Mouse (Mus musculus) liver, embryonic 11.5 days (tissue): ENCODE data around the gene Paxx. TPM values are rescaled to one million over a fixed set of nuclear protein-coding genes. Genes with fewer than 3 reads are reported as not detected.
A peak's percentile ranks its signal among the peaks of the same experiment; 100 is the strongest.

Experiments used
- ATAC-seq: fragments of 200-750 bp; cut with Nextera tagmentation; replicated peaks from 2 replicates; pipeline ENCODE4 v1.8.0; 2017; ENCODE audit warnings: moderate number of reproducible peaks, mild to moderate bottlenecking, moderate TSS enrichment, moderate library complexity; ENCODE audit not compliant: low FRiP score
- DNase-seq: peaks from one replicate; pipeline ENCODE4 v3.0.0-alpha.2; 2017; ENCODE audit warnings: low spot score
- H3K27ac ChIP-seq: fragments of 300-500 bp; sonication (generic); 2 replicates; pipeline ENCODE4 v1.5.1; 2014; ENCODE audit warnings: mild to moderate bottlenecking, low read depth, low read length, control low read depth
- H3K27me3 ChIP-seq: fragments of 300-500 bp; sonication (generic); replicated peaks from 2 replicates; pipeline ENCODE4 v1.6.1; 2014; ENCODE audit warnings: low read length, mixed read lengths; ENCODE audit not compliant: control insufficient read depth, insufficient read depth
- H3K36me3 ChIP-seq: fragments of 300-500 bp; sonication (generic); 2 replicates; pipeline ENCODE4 v1.6.1; 2014; ENCODE audit warnings: mild to moderate bottlenecking, low read length, moderate library complexity, mixed read lengths; ENCODE audit not compliant: control insufficient read depth, insufficient read depth
- H3K4me1 ChIP-seq: fragments of 300-500 bp; sonication (generic); replicated peaks from 2 replicates; pipeline ENCODE4 v1.6.1; 2014; ENCODE audit warnings: low read length, mixed read lengths; ENCODE audit not compliant: control insufficient read depth, insufficient read depth
- H3K4me2 ChIP-seq: fragments of 300-500 bp; sonication (generic); 2 replicates; pipeline ENCODE4 v1.6.1; 2014; ENCODE audit warnings: mild to moderate bottlenecking, control low read depth, moderate library complexity
- H3K4me3 ChIP-seq: fragments of 300-500 bp; sonication (generic); 2 replicates; pipeline ENCODE4 v1.5.1; 2014; ENCODE audit warnings: low read depth, low read length, control low read depth
- H3K9ac ChIP-seq: fragments of 300-500 bp; sonication (generic); 2 replicates; pipeline ENCODE4 v1.6.1; 2014; ENCODE audit warnings: low read depth, low read length, control low read depth
- H3K9me3 ChIP-seq: fragments of 300-500 bp; sonication (generic); 2 replicates; pipeline ENCODE4 v1.6.1; 2016; ENCODE audit warnings: low read length, inconsistent platforms, mixed read lengths; ENCODE audit not compliant: control insufficient read depth
- WGBS: fragments of 180-500 bp; shearing (Covaris S2); extraction: QIAGEN DNeasy Blood & Tissue Kit; methylation state at CpG from one replicate; pipeline ENCODE4 v1.1.7; 2014; 5-methylcytosine and 5-hydroxymethylcytosine counted together
- polyA plus RNA-seq: library from polyadenylated mRNA; unstranded; fragments of >200 nt; fragmentation: Nextera tagmentation; extraction: Ambion mirVana; gene quantifications from 2 replicates; pipeline ENCODE4 v1.2.1, GENCODE M21; 2014

Gene Paxx
- 9.2 and 14.3 TPM in 2 replicates for polyA plus RNA-seq

GRCm38 (mm10) chr2:25460551-25461309, at the start of gene Paxx:
Paxx (minus strand) TSS chr2:25461094.
- Histone ChIP-seq H3K4me1 (peaks cover 14% of the 10 kb centered on the region), H3K4me3 (peak within 1 kb of the TSS; percentile 81), H3K27me3 (no peaks in the 10 kb centered on the region), H3K4me2 (peak within 1 kb of the TSS; percentile 98), H3K9me3 (no peaks in the 10 kb centered on the region), H3K9ac (peak within 1 kb of the TSS; percentile 82), H3K36me3 (no peaks in the 10 kb centered on the region), H3K27ac (peak within 1 kb of the TSS; percentile 79)
- WGBS: under 1% methylated on average over 48 of the region's 48 CpGs
- DNase-seq: peak; percentile 85
- peak; percentile 89 for ATAC-seq

DNA sequence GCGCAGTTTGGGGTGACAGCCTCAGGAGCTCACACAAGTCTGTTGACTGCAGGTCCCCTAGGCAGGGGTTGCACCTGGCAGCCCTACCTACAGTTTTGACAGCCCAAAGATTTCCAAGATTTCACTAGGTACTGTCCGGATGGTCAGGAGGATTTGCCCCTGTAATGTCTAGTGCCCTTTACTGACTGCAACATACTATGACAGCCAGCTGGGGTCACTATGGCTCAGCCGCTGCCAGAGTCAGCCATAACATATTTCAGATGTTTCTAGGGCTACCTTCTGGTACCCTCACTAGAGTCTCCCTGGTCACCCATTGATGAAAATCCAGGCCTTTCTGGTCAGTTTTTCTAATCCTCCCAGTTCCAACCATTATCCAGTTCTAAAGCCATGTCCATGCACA, 49.0 kb upstream of the Paxx start:
- H3K27ac ChIP-seq: no peak overlapping the region
- H3K4me2 ChIP-seq: no peak overlapping the region
- no peak for DNase-seq
- no peaks in the 10 kb centered on the region; the same call in 1 of the 2 replicates for H3K36me3 ChIP-seq
- no peaks in the 10 kb centered on the region for H3K27me3 ChIP-seq
- no peaks in the 10 kb centered on the region for H3K9me3 ChIP-seq
- ATAC-seq: no peak
- no peak overlapping the region for H3K9ac ChIP-seq
- 77% methylated on average over 3 of the region's 3 CpGs for WGBS
- no peaks in the 10 kb centered on the region for H3K4me1 ChIP-seq
- H3K4me3 ChIP-seq: no peak overlapping the region

- 44% methylated on average over 5 of the region's 5 CpGs for WGBS
- ATAC-seq (no peak), DNase-seq (no peak)
- Histone ChIP-seq H3K27ac (no peak overlapping the region), H3K9ac (no peak overlapping the region), H3K4me2 (no peak overlapping the region), H3K27me3 (no peaks in the 10 kb centered on the region), H3K36me3 (peaks cover 7% of the 10 kb centered on the region), H3K4me3 (no peak overlapping the region), H3K4me1 (peaks cover 16% of the 10 kb centered on the region), H3K9me3 (no peaks in the 10 kb centered on the region)
Measured at GRCm38 (mm10) chr2:25506964-25507363, 46.1 kb upstream of the Paxx start.

DNA sequence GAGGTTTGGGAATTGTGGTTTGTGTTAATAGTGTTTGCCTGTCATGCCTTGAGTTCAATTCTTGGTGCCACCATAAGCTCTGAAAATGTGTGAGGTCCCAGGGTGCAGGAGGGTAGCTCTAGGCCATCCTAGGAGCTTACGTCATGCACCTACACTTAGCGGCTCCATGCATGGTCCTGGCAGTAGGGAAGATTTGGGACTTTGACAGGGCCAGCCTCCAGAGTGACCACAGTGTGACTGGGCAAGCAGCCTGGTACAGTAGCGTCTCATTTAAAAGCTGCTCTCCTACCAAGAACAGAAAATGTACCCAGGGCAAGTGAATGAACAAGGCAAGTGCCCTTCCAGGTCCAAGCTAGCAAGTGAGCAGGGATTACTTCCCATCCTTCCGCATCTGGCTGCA, 45.0 kb upstream of the Paxx start:
- no peak overlapping the region for H3K4me2 ChIP-seq
- H3K9me3 ChIP-seq: no peaks in the 10 kb centered on the region
- no peak overlapping the region for H3K27ac ChIP-seq
- H3K36me3 ChIP-seq: peaks cover 7% of the 10 kb centered on the region
- H3K27me3 ChIP-seq: no peaks in the 10 kb centered on the region
- ATAC-seq (no peak), DNase-seq (no peak)
- H3K4me1 ChIP-seq: peaks cover 23% of the 10 kb centered on the region
- no peak overlapping the region for H3K9ac ChIP-seq
- H3K4me3 ChIP-seq: no peak overlapping the region
- 92% methylated on average over 4 of the region's 4 CpGs for WGBS

- no peak overlapping the region for H3K9ac ChIP-seq
- H3K27me3 ChIP-seq: no peaks in the 10 kb centered on the region
- no peak overlapping the region for H3K4me3 ChIP-seq
- peaks cover 7% of the 10 kb centered on the region for H3K36me3 ChIP-seq
- 71% methylated on average over 1 of the region's 1 CpGs for WGBS
- H3K4me2 ChIP-seq: no peak overlapping the region
- no peak for DNase-seq
- no peak overlapping the region for H3K27ac ChIP-seq
- ATAC-seq: no peak
- H3K9me3 ChIP-seq: no peaks in the 10 kb centered on the region
- H3K4me1 ChIP-seq: peaks cover 25% of the 10 kb centered on the region
Measured at GRCm38 (mm10) chr2:25505000-25505399, 44.1 kb upstream of the Paxx start.

DNA sequence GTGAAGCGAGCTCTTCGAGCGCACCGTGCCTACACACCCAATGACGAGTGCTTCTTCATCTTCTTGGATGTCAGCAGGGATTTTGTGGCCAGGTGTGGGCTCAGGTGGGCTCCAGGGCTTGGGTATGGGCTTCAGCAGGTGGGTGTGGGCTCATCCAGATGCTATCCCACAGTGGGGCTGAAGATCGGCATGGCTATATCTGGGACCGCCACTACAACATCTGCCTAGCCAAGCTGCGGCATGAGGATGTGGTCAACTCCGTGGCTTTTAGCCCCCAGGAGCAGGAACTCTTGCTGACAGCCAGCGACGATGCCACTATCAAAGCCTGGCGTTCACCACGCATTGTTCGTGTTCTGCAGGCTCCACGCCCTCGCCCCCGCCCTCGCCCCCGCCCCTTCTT, 43.6 kb upstream of the Paxx start:
- Histone ChIP-seq H3K27ac (no peak overlapping the region), H3K9me3 (no peaks in the 10 kb centered on the region), H3K27me3 (no peaks in the 10 kb centered on the region), H3K4me1 (peaks cover 27% of the 10 kb centered on the region), H3K9ac (no peak overlapping the region), H3K4me3 (no peak overlapping the region), H3K4me2 (no peak overlapping the region), H3K36me3 (peaks cover 7% of the 10 kb centered on the region)
- ATAC-seq (no peak), DNase-seq (no peak)
- 70% methylated on average over 19 of the region's 19 CpGs for WGBS

GRCm38 (mm10) chr2:25502726-25503125, 41.8 kb upstream of the Paxx start:
- 0 out of 2 replicates have a peak overlapping the region, but pooled peaks have one; percentile 8 for H3K9ac ChIP-seq
- peaks cover 28% of the 10 kb centered on the region for H3K4me1 ChIP-seq
- H3K27me3 ChIP-seq: no peaks in the 10 kb centered on the region
- ATAC-seq: peak; percentile 74
- H3K27ac ChIP-seq: peak overlapping the region; percentile 86
- H3K36me3 ChIP-seq: peaks cover 7% of the 10 kb centered on the region
- H3K4me3 ChIP-seq: peak overlapping the region; percentile 91; the same call in 1 of the 2 replicates
- peak overlapping the region; percentile 99 for H3K4me2 ChIP-seq
- WGBS: 61% methylated on average over 3 of the region's 3 CpGs
- H3K9me3 ChIP-seq: no peaks in the 10 kb centered on the region
- DNase-seq: no peak

DNA sequence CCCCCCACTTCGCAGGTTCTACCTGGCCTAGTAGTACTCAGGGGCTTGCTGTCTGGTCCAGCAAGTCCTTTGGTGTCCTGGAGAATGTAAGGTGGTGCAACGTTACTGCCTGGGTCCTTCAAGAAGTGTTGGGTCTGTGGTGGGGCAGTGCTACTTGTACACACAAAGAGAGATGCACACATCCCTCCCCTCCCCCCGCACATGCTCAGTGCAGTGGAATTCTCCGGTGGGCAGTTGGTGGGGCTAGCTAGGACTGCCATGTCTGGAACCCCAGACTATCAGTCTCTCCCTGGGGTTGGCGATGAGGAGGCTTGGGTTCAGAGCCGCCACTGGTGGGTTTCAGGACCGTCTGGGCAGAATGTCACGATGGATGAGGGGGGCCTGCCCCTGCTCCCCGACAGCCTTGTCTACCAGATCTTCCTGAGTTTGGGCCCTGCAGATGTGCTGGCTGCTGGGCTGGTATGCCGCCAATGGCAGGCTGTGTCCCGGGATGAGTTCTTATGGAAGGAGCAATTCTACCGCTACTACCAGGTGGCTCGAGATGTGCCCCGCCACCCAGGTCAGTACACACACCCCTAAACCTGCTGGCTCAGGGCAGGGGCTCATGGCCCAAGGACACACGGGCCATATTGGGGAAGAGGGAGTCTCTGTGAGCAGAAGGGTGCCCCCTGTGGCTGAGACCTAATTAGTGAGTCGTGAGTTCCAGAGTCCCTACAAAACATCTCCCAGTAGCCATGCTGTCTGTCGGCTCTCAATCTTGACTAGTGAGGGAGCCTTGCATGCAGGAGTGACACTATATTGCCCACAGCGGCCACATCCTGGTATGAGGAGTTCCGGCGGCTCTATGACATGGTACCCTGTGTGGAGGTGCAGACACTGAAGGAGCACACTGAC, 40.9 kb upstream of the Paxx start, which contains the start of gene C8g:
Gene C8g (minus strand): TSS at position 127 of the 894 bp plus-strand sequence.
- Histone ChIP-seq H3K27me3 (no peaks in the 10 kb centered on the region), H3K27ac (peak within 1 kb of the TSS; percentile 86), H3K4me1 (peaks cover 31% of the 10 kb centered on the region), H3K4me2 (peak within 1 kb of the TSS; percentile 99), H3K36me3 (peaks cover 7% of the 10 kb centered on the region), H3K9ac (peak within 1 kb of the TSS; percentile 97), H3K4me3 (peak within 1 kb of the TSS; percentile 91), H3K9me3 (no peaks in the 10 kb centered on the region)
- 78% methylated on average over 20 of the region's 20 CpGs for WGBS
- DNase-seq (no peak), ATAC-seq (no peak)
